Mouse (Mus musculus): Measurements from ENCODE around the gene Insig1. TPM values are rescaled to one million over a fixed set of nuclear protein-coding genes. Genes with fewer than 3 reads are reported as not detected.

Insig1 gene
- polyA plus RNA-seq, 2 experiments = 48.7 to 61.6 TPM

GRCm38 (mm10) chr5:28033826-28034225 is 37.3 kb upstream of the Insig1 start:
- DNase-seq (ENCODE audit: low spot score) (no peak), ATAC-seq (ENCODE audit: low FRiP score, low read depth) (no peak)
- Histone ChIP-seq H3K36me3 (ENCODE audit: control insufficient read depth, insufficient read depth, low read length) (no peaks in the 10 kb centered on the region), H3K9me3 (ENCODE audit: control insufficient read depth, low read length) (no peaks in the 10 kb centered on the region), H3K9ac (ENCODE audit: low read depth, low read length, severe bottlenecking) (no peak overlapping the region), H3K27me3 (ENCODE audit: control insufficient read depth, insufficient read depth, low read length) (no peaks in the 10 kb centered on the region), H3K4me3 (replicated peaks; ENCODE audit: low read length) (no peak overlapping the region), H3K4me1 (ENCODE audit: control insufficient read depth, insufficient read depth, low read length) (0 out of 2 replicates have a peak, but pooled peaks cover 3% of the 10 kb centered on the region), H3K4me2 (replicated peaks; ENCODE audit: low read depth, low read length, severe bottlenecking) (no peak overlapping the region), H3K27ac (replicated peaks; ENCODE audit: low read depth, low read length) (no peak overlapping the region)
- TF ChIP-seq POLR2A (IDR thresholded peaks at IDR 0.05; ENCODE audit: borderline replicate concordance, extremely low read depth, insufficient read depth, insufficient read length) = no peak
- WGBS = 81% methylated on average over 5 of the region's 5 CpGs

- DNase-seq (ENCODE audit: low spot score) (no peak), ATAC-seq (ENCODE audit: low FRiP score, low read depth) (no peak)
- TF ChIP-seq POLR2A (IDR thresholded peaks at IDR 0.05; ENCODE audit: borderline replicate concordance, extremely low read depth, insufficient read depth, insufficient read length) = no peak
- H3K27ac ChIP-seq (replicated peaks; ENCODE audit: low read depth, low read length) = no peak overlapping the region
- H3K4me1 ChIP-seq (ENCODE audit: control insufficient read depth, insufficient read depth, low read length) = 0 out of 2 replicates have a peak, but pooled peaks cover 3% of the 10 kb centered on the region
- no peaks in the 10 kb centered on the region for H3K9me3 ChIP-seq (ENCODE audit: control insufficient read depth, low read length)
- 77% methylated on average over 1 of the region's 1 CpGs for WGBS
- H3K4me3 ChIP-seq (replicated peaks; ENCODE audit: low read length) = no peak overlapping the region
- H3K36me3 ChIP-seq (ENCODE audit: control insufficient read depth, insufficient read depth, low read length) = no peaks in the 10 kb centered on the region
- no peak overlapping the region for H3K9ac ChIP-seq (ENCODE audit: low read depth, low read length, severe bottlenecking)
- no peak overlapping the region for H3K4me2 ChIP-seq (replicated peaks; ENCODE audit: low read depth, low read length, severe bottlenecking)
- H3K27me3 ChIP-seq (ENCODE audit: control insufficient read depth, insufficient read depth, low read length) = no peaks in the 10 kb centered on the region
These were observed 35.2 kb upstream of the Insig1 start for GRCm38 (mm10) chr5:28036011-28036410.

DNA sequence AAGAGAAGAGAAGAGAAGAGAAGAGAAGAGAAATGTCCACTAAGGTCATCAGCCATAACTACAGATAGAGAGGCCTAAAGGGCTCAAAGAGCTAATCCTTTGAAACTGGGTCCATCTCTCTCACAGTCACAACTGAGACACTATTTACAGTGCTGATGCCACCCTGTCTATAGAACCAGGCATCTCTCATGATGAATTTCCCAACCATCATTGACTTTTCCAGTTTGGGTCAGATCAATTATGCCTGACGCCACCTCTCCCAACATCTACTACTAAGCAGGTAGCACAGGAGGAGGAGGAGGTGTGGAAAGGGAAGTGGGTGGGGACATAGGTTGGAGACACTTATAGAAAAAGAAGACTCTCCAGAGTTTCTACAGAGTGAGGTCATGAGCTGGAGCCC is 34.6 kb upstream of the Insig1 start:
- Histone ChIP-seq H3K27me3 (ENCODE audit: control insufficient read depth, insufficient read depth, low read length) (no peaks in the 10 kb centered on the region), H3K27ac (replicated peaks; ENCODE audit: low read depth, low read length) (no peak overlapping the region), H3K9me3 (ENCODE audit: control insufficient read depth, low read length) (no peaks in the 10 kb centered on the region), H3K4me2 (replicated peaks; ENCODE audit: low read depth, low read length, severe bottlenecking) (no peak overlapping the region), H3K9ac (ENCODE audit: low read depth, low read length, severe bottlenecking) (no peak overlapping the region), H3K4me1 (ENCODE audit: control insufficient read depth, insufficient read depth, low read length) (0 out of 2 replicates have a peak, but pooled peaks cover 3% of the 10 kb centered on the region), H3K36me3 (ENCODE audit: control insufficient read depth, insufficient read depth, low read length) (no peaks in the 10 kb centered on the region), H3K4me3 (replicated peaks; ENCODE audit: low read length) (no peak overlapping the region)
- no peak for DNase-seq (ENCODE audit: low spot score)
- WGBS = 77% methylated on average over 1 of the region's 1 CpGs
- ATAC-seq (ENCODE audit: low FRiP score, low read depth) = no peak
- TF ChIP-seq POLR2A (IDR thresholded peaks at IDR 0.05; ENCODE audit: borderline replicate concordance, extremely low read depth, insufficient read depth, insufficient read length) = no peak

- no peak overlapping the region for H3K4me2 ChIP-seq (replicated peaks; ENCODE audit: low read depth, low read length, severe bottlenecking)
- H3K9me3 ChIP-seq (ENCODE audit: control insufficient read depth, low read length) = no peaks in the 10 kb centered on the region
- H3K36me3 ChIP-seq (ENCODE audit: control insufficient read depth, insufficient read depth, low read length) = no peaks in the 10 kb centered on the region
- no peak overlapping the region for H3K4me3 ChIP-seq (replicated peaks; ENCODE audit: low read length)
- no peak for TF ChIP-seq POLR2A (IDR thresholded peaks at IDR 0.05; ENCODE audit: borderline replicate concordance, extremely low read depth, insufficient read depth, insufficient read length)
- H3K27me3 ChIP-seq (ENCODE audit: control insufficient read depth, insufficient read depth, low read length) = no peaks in the 10 kb centered on the region
- WGBS = 3% methylated on average over 3 of the region's 3 CpGs
- 0 out of 2 replicates have a peak, but pooled peaks cover 3% of the 10 kb centered on the region for H3K4me1 ChIP-seq (ENCODE audit: control insufficient read depth, insufficient read depth, low read length)
- H3K27ac ChIP-seq (replicated peaks; ENCODE audit: low read depth, low read length) = no peak overlapping the region
- H3K9ac ChIP-seq (ENCODE audit: low read depth, low read length, severe bottlenecking) = no peak overlapping the region
- ATAC-seq (ENCODE audit: low FRiP score, low read depth) (no peak), DNase-seq (ENCODE audit: low spot score) (peak; percentile 19)
These were observed 34.0 kb upstream of the Insig1 start for GRCm38 (mm10) chr5:28037172-28037591.

- Histone ChIP-seq H3K9ac (ENCODE audit: low read depth, low read length, severe bottlenecking) (no peak overlapping the region), H3K4me1 (ENCODE audit: control insufficient read depth, insufficient read depth, low read length) (0 out of 2 replicates have a peak, but pooled peaks cover 3% of the 10 kb centered on the region), H3K36me3 (ENCODE audit: control insufficient read depth, insufficient read depth, low read length) (no peaks in the 10 kb centered on the region), H3K27ac (replicated peaks; ENCODE audit: low read depth, low read length) (no peak overlapping the region), H3K27me3 (ENCODE audit: control insufficient read depth, insufficient read depth, low read length) (no peaks in the 10 kb centered on the region), H3K4me2 (replicated peaks; ENCODE audit: low read depth, low read length, severe bottlenecking) (no peak overlapping the region), H3K4me3 (replicated peaks; ENCODE audit: low read length) (no peak overlapping the region), H3K9me3 (ENCODE audit: control insufficient read depth, low read length) (no peaks in the 10 kb centered on the region)
- TF ChIP-seq POLR2A (IDR thresholded peaks at IDR 0.05; ENCODE audit: borderline replicate concordance, extremely low read depth, insufficient read depth, insufficient read length) = no peak
- 41% methylated on average over 5 of the region's 5 CpGs for WGBS
- ATAC-seq (ENCODE audit: low FRiP score, low read depth) (no peak), DNase-seq (ENCODE audit: low spot score) (no peak)
These were observed 33.5 kb upstream of the Insig1 start for GRCm38 (mm10) chr5:28037639-28038038.

Measured in limb, embryonic 14.5 days (tissue).